Mouse (Mus musculus): ENCODE data around the gene Dcaf8.
"Not testable (repeated sequence)": the region's sequence is repeated elsewhere in the genome, so short reads cannot be mapped to it uniquely, and the experiment has no call there.

Gene Dcaf8

DNA sequence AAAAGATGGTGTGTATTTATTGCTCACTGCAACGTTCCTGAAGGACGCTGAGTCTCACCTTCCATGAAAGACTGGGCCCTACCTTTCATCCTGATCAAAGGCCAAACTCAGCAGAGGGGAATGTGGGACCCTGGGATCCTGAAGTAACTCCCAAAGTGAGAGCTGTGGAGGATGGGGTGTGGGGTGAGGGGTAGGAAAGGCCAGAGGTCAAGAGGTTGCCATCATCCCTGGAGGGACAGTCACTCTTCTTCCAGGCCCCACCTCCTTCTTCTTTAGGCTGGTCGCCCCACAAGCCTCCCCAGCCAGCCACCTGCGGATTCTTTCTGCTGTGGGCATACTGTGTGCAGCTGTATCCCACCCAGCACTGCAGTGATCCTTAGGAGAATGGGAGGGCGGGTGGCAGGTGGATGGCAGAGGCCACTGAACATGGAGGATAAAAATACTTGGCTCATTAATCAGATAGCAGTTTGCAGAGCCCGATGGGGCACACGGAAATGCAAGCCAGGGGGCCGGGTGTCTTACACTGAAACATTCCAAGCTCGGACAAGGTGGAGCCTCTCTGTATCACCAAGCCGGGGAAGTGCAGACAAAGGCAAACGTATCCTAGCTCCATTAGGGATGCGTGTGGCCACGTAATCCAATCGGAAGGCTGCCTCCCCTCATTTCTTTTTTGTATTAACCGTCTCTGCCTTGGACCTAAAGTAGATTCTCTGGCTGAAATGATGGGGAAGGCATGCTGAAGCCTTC, 70.5 kb downstream of the Dcaf8 start:
- in situ Hi-C loops (cut with MboI), result no loop called here

DNA sequence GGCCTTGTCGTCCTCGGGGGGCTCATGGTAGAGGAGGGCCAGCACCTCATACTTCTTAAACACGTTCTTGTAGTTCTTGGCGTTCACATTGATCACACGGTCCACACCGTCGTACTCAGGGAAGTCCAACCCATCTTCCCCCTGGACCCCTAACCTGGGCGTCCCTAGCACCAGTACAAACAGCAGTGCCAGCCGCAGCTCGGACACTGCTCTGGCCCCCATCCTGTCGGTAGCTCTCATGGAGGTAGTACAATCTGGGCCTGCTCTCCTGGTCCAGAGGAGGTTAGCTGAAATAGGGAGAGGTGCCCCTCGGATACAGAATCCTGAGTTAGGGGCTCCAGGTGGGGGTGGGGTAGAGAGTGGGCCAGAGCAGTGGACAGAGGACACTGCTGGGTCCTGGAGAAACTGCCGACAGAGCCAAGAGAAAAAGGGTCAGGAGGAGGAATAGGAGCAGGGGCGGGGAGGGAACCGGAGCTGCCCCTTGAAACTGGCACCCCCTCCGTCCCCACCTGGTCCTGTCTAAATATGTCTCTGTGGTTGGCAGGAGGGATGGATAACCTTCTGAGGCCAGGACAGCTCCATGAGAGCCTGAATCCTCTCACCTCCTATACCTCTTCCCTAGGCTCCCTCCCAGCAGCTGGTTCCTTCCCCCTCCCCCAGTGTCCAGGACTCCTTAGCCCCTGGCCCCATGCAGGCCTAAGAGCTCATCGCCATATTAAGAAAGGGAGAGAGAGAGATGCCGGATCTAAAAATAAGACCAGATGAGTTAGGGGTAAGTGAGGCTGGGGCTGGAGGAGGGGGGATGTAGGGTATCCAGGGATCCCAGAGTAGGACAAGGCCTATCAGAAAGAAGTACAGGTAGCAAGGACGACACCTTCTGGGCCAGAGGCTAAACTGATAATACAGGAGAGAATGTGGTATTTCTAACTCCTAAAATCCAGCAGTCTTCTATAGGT, 71.8 kb downstream of the Dcaf8 start, which contains the start of gene Casq1:
TSS of gene Casq1 (minus strand) at position 418 of the 956 bp plus-strand sequence.
- in situ Hi-C loops (cut with MboI), result no loop called here

DNA sequence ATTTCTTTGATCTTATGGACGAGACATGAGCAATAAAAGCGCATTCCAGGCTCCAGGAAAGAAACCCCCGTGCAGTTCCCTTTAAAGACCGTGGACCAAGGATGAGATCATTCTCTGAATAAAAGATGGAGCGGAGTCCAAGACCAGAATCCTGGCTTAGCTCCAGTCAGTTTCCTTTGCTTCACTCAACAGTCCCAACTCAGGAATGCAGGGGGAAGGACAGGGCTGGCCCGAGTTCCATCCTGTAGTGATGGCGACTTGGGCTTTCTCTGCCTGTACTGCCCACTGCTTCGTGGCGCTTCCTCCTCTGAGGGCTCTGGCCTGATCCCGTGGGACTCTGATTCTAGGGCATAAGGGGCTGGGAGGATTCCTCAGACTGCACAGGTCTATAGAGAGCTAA, 72.5 kb downstream of the Dcaf8 start:
- in situ Hi-C loops (cut with MboI), result no loop called here

DNA sequence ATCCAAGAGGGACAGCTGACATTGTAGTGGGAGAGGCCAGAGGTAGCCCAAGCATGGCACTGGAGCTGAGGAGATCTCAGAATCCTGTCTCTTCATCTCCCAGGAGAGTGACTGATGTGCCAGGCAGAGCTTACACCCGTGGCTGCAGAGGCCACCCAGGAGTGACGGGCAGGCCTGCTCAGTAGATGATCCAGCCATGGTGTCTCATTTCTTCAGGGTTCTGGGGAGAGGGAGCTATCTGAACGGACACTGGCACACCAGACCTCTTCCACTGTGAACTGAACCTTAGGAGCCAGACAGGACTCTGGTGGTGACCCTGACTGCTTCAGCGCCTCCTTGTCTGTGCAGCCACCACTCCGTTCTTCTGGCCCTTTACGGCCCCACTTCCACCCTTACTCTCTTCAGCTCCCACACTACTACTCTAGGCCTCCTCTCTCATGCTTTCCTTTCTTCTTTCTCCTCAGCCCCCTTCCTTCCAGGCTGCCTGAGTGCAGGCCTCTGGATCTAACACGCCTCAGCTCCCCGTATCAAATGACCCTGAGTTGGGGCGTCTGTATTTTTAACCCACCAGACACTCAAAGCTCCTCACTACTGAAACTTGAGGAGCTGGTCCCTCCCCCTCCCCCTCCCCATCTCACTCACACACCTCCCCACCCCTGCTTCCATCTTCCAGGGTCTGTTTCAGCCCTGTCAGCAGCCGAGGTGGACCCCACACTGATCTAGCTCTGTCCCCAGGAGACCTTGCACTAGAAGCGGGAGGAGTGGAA, 73.6 kb downstream of the Dcaf8 start:
- in situ Hi-C loops (cut with MboI), result no loop called here

DNA sequence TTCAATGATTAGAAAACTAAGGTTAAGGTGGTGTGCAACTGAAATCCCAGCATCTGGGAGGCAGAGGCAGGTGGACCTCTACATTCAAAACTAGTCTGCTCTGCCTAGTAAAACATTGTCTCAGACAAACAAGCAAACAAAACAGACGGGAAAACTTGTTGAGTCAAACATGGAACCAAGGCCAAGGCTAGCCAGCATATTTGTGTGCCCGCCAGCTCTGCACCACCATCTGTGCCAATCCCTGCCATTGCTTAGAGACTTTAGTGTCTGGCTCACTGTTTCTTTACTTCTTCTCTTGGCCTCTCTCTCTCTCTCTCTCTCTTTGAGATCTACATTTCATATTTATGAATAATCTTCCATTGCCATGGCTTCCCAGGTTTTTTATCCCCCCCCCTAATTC, 80.3 kb downstream of the Dcaf8 start:
- in situ Hi-C loops (cut with MboI), result no loop called here

DNA sequence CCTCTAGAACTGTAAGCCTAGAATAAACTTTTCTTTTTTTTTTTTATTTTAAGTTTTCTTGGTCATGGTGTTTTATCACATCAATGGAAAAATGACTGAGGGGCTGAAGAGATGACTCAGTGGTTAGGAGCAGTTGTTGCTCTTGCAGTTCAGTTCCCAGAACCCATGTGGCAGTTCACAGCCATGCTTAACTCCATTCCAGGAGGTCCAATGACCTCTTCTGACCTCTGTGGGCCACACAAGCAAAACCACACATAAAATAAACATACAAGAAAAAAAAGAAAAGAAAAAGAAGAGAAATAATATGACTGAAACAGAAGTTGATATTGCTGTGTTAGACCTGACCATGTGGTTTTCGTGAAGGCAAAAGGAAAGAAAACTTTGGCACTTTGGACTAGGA, 81.3 kb downstream of the Dcaf8 start:
- in situ Hi-C loops (cut with MboI), result no loop called here

DNA sequence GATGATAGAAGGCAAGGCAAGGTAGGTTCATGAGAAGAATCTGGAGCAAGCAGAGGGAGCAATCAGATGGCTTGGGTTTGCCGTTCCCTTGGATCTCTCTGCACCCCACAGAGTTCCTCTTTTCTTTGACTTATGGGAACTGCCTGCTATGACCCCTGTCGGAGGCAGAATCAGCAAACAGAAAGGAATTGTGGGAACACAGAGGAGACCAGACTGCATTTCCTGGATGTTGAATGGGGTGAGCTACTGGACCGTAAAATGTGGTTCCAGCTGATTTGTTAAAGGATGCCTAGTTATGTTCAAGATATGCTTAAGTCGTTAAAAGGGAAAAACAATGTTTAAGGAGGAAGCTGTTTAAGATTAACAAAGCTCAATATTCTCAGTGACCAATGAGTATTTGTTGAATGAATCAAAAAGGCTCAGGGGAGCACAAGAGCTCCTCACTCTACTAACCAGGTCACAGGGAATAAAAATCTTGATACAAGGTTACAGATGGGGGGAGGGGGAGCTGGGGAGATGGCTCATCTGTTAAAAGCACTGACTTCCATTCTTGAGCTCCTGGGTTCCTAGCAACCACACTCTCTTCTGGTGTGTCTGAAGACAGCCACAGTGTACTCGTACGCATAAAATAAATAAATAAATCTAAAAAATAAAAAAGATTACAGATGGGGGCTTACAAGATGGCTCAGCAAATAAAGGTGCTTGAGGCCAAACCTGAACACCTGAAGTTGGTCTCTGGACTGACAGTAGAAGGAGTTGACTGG, 93.2 kb downstream of the Dcaf8 start:
- in situ Hi-C loops (cut with MboI), result no loop called here

DNA sequence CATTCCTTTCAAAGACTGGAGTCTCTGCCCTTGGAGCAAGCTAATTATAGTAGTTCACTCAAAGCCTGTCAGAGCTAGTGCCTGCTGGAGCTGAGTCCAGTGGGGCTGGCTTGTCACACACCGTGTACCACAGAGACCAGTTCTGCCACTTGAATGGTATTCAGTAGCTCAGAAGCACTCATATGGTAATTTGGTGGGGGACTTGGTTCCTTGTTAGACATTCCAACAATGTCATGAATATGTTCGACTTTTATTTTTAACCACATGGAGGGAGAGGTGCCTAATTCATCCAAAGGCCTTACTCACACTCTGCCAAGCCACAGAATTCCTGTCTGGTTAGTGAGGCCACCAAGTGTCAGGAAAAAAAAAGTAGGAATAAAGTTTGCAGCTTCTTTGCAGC, 94.5 kb downstream of the Dcaf8 start:
- in situ Hi-C loops (cut with MboI), result no loop called here

DNA sequence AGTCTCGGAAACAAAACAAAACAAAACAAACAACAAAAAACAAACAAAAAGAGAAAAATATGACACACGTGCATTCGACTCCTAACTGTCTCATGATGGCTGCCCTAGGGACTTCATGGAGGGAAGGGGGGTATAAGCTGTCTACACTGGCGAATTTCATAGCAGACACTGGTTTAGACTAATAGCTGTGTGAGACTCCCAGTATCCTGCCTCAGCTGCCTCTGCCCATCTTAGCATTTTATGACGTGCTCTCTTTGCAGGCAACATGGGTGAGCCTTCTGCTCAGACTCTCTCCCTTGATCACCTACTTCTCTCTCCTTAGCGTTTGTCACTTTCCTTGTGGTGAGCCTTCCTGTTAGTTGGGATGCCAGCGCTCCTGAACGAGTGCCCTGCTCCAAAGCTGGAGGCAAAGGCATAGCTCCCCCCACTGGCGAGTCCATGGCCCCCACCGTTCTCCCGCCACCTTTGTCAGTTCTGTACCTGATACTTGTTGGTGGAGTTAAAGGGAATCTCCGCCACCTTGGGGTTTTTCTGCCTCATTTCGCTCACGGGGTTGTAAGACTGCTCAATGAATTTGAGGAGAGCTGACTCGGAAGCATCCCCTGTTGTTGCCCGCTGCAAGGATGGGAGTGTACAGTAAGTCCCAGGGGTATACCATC, 95.8 kb downstream of the Dcaf8 start:
- in situ Hi-C loops (cut with MboI), result no loop called here

DNA sequence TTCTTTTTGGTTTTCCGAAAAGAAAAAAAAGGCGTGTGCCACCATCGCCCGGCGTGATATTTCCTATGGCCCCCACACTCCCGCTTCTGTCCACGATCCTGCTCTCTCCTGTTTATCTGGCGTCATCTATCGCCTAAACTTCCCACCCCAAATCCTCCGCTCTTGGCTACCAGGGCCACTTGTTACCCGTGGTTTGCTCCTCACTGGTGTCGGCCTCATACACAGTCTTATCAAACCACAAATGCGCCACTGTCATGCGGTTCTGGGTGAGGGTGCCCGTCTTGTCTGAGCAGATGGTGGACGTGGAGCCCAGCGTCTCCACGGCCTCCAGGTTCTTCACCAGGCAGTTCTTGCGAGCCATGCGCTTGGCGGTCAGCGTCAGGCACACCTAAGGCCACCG, 96.8 kb downstream of the Dcaf8 start:
- in situ Hi-C loops (cut with MboI), result not testable (repeated sequence)

Measured in mature B cell (primary cell).